Mouse (Mus musculus): Measurements from ENCODE around the gene Esyt2. TPM values are rescaled to one million over a fixed set of nuclear protein-coding genes. Genes with fewer than 3 reads are reported as not detected.

Gene Esyt2
- total RNA-seq, 2 experiments from 2014 or later: 52.5 to 72.2 TPM

DNA sequence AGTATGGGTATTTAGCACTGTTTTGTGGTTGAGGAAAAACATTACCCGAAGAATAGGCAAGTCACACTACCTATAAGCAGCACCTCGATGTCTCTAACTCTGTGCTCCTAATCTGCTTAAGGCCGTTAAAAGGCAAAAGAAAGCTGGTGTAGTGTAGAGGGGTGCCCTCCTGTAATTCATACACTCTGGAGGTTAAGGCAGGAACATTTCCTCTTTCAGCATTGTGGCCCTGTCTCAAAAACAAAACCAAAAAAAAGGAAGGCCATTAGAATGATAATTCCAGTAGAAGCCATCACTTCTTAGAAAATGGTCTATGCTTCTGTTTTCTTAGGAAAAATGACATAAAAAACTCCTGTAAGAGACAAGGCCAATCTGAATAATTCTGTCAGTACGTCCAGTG lies 70.0 kb downstream of the Esyt2 start:
- intact Hi-C loops (cut with DNase I): no loop called here
- DNase-seq: no peak

DNA sequence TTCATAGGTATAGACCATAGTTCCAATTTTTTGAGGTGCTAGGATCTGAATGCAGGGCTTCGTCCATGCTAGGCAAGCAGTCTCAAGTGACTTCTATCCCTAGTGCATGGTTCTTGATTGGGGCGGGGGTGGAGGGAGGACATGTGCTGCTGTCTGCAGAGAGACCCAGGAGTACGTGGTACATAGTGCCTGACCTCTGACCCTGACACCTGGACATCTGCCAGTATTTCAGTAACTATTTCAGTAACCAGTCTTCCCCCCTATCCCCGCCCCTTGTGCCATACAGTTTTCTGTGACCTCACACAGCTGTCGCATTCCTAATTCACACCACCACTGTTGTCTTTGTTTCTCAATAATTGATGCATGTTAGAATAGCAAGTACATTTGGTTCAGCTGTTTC lies 71.4 kb downstream of the Esyt2 start:
- intact Hi-C loops (cut with DNase I): no loop called here
- DNase-seq: no peak

- no peak for DNase-seq
- intact Hi-C loops (cut with DNase I): no loop called here
Measured at GRCm38 (mm10) chr12:116354694-116355093, 73.7 kb downstream of the Esyt2 start.

GRCm38 (mm10) chr12:116362091-116362490 lies 81.1 kb downstream of the Esyt2 start:
- DNase-seq: no peak
- intact Hi-C loops (cut with DNase I): no loop called here

DNA sequence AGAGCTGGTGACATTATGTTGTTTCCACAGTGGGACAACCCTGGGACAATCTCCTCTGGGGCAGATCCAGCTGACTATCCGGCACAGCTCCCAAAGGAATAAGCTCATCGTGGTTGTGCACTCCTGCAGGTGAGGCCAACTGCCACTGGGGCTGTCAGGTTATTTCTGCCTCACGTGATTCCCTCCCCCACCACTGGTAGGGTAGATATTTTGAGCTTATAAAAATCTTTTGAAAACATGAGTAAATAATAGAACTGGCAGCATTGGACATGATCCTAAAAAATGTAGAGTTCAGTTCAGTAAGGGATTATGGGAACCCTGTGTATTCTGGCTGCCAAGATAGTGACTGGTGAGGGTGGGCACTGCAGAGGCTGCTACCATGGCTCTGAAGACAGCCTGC lies 85.9 kb downstream of the Esyt2 start:
- intact Hi-C loops (cut with DNase I): no loop called here
- no peak for DNase-seq

DNA sequence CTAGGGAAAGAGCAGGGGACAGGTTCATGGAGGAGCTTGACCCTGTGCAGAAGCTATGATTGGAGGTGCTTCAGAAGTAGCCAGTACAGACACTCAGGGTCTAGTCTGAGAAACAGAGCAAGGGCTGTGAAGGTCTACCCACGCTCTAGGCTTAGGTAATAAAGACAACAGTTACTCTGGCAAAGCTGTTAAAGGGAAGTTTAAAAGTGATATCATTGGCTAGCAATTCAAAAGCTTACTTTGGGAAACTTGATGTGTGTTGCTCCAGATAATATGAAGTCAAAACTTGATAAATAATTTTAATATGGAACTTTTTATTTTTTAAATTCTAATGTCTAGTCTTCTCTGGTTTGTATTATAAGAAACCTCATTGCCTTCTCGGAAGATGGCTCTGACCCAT lies 86.3 kb downstream of the Esyt2 start:
- intact Hi-C loops (cut with DNase I): no loop called here
- no peak for DNase-seq

- DNase-seq: no peak
- intact Hi-C loops (cut with DNase I): no loop called here
Measured at GRCm38 (mm10) chr12:116368857-116369256, 87.9 kb downstream of the Esyt2 start.

DNA sequence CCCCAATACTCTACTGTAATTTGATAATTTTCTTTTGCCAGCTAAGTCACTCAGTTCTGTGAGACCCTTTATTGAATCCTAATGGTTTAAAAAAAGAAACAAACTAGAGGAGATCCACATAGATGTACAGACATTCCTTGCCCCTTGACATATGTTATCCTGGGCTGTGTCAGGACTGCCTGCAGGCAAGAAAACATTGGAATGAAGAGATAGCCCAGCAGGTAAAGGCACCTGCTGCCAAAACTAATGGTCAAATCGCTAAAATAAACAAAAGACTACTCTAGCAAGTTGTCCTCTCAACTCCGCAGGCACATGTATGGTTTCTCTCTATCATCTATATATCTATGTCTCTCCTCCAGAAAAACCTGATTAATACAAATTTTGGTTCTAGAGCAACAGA lies 102.1 kb downstream of the Esyt2 start:
- intact Hi-C loops (cut with DNase I): no loop called here

GRCm38 (mm10) chr12:116383995-116384394 lies 103.0 kb downstream of the Esyt2 start:
- intact Hi-C loops (cut with DNase I): no loop called here

More for the DNA sequence above, 102.1 kb downstream of the Esyt2 start:
- no peak for DNase-seq

DNA sequence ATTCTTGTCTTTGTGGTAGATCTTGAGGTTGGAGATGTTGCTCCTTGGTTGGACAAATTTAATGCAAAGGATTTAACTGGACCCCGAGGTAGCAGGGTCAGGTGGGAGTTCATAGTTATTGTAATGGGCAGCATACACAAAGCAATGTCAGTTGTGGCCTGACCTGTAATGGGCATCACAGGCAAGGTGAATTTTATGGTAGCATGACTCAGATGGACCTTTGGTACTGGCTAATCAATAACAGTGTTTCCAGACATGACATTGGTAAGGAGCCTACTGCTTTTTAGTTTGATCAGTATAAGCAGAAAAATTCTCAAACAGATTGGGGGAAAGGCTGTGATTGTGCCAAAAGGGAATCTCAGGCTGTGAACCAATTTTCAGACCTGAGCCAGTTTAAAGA lies 105.8 kb downstream of the Esyt2 start:
- intact Hi-C loops (cut with DNase I): no loop called here
- no peak for DNase-seq

More at GRCm38 (mm10) chr12:116383995-116384394, 103.0 kb downstream of the Esyt2 start:
- DNase-seq: no peak

GRCm38 (mm10) chr12:116389868-116390267 lies 108.9 kb downstream of the Esyt2 start:
- intact Hi-C loops (cut with DNase I): no loop called here
- DNase-seq: no peak

DNA sequence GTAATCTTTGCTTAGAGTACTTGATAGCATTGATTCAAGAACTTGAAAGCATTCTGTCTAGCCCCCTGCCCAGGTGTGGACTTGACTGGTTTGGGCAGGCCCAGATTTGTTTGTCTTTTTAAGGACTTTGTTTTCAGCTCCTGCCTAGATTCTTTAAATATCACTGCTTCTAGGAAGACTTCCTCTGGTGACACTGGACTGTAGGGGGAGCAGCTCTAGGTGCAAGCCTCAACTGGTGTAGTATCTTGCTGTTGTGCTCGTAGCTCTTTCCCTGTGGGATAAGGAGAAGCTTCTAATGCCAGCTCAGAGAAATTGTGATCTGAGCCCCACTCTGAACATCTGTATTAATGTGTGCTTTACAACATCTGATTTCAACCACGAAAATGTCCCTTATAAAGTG lies 113.3 kb downstream of the Esyt2 start:
- intact Hi-C loops (cut with DNase I): no loop called here
- no peak for DNase-seq

GRCm38 (mm10) chr12:116395312-116395711 lies 114.3 kb downstream of the Esyt2 start:
- intact Hi-C loops (cut with DNase I): no loop called here
- DNase-seq: no peak

DNA sequence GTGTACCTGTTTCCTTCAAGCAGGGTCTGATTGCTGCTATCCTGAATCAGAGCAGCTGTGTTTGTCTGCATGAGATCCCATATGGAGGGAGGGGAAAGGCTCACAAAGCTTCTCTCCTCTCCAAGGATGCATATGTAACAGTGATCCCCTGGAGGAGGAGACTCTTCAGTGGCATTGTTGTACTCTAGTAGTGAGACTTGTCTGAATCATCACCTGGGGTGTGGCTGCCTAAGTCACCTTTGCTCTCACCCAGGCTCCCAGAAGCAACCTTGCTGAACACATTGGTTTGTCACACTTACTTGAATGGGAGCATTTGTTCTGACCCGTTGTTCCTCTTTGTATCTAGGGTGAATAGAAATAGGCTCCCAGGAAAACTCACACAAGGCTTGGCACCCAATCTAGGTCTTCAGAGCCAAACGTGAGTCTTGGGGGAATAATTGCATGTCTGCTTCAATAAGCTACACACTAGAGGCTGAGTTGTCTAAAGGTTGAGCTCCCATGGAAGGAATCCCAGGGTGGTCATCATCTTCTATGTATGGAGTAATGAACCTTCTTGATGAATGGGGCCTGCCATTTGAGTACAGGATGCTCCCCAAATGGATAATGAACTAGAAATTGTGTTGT lies 115.2 kb downstream of the Esyt2 start:
- DNase-seq: no peak
- intact Hi-C loops (cut with DNase I): no loop called here

DNA sequence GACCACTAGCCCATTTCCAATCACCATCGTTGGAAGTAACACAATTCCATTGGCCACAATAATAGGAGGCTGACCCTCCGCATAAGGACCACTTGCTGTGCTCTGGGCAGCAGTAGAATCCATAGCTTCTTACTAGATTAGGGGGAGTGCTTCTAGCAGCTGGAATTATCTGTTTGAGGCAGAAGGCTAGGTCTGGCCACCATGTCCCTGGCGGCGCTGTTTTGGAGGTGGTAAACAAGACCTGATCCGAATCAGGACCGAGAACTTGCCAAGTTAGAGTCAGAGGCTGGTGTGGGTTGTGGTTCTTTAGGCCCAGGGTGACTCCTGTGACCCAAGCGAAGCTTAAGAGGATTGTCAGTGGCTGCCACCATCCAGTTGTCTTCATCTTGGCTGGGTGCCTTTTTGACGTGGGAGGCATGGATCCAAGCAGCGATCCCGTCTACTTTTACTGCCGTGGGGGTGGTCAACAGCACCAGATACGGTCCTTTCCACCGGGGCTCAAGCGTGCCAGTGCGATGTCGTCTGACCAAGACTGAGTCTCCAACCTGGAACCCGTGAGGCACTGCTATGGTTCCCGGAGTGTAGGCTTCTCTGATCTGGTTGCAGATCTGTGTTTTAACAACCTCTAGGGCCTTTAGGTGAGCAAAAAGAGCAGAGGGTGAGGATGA lies 123.2 kb downstream of the Esyt2 start:
- intact Hi-C loops (cut with DNase I): no loop called here
- peak; percentile 12 for DNase-seq

DNA sequence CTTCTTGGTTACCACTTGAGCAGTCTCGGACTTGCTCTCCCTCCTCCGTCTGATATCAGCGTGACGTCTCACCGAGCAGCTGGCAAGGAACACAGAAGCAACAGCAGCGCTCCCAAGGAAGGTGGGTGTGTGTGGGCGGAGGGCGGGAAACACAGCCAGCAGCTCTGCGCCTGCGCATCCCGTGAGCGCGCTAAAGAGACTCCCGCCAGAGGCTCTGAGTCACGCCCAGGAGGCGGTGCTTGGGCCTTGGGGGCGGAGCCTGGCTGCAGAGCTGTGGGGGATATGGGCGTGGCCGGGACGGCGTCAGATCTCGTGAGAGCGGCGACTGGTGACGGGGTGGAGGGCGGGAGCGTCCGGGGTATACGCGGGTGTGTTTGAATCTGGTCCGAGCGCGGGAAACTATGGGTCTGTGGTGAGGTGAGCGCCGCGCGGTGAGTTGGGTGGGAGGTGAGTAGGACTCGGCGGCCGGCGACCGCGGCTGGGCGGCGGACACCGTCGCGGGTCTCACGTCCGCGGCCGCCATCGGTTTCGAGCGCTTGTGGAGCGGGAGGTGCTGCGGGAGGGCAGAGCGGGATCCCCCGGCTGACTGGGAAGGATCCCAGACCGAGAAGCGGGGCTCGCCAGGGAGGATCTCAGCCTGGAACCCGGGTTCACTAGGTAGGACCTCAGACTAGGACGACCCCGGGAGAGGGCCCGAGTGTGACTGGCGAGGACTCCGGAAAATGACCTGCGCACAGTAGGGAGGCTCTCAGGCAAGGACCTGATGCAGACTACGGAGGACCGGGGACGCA lies 124.2 kb downstream of the Esyt2 start, which contains the start of gene Ncapg2:
Ncapg2 (plus strand) TSS at position 358 of the 791 bp plus-strand sequence.
- intact Hi-C loops (cut with DNase I): no loop called here

DNA sequence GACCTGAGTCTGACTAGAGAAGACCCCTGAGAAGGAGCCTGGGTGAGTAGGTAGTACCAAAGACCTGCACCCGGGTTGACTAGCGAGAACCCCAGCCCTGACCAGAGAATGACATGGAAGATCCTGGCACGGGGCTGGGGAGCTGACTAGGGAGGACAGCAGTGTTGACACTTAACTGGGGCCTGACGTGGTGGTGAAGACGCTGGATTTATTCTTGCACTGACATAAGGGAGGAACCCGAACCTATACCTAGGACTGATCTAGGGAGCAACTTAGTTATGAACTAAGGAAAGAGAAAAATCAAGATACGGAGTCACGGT lies 124.8 kb downstream of the Esyt2 start:
- intact Hi-C loops (cut with DNase I): no loop called here
- DNase-seq: no peak

More for the DNA sequence above, 124.2 kb downstream of the Esyt2 start, which contains the start of gene Ncapg2:
- peak; percentile 99 for DNase-seq

GRCm38 (mm10) chr12:116407883-116408282 lies 126.9 kb downstream of the Esyt2 start:
- no peak for DNase-seq
- intact Hi-C loops (cut with DNase I): no loop called here

DNA sequence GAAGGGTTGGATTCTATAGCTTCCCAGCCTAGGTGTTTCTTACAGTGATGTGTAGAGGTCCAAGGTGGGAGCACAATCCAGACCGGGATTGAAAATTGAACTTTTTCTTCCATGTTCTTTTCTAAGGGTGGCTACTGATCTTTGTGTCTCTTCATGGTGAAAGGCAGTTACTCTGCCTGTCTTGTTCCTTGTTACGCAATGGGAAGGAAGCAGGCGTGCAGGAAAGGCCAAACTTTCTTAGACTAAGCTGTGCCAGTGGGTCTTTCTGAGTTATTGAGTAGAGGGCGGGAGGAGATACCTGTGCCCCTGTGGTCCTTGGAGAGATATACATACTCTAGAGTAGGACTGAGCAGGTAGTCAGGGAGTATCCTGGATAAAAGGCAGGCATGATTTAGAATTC lies 133.9 kb downstream of the Esyt2 start:
- intact Hi-C loops (cut with DNase I): no loop called here
- DNase-seq: no peak

GRCm38 (mm10) chr12:116416514-116416913 lies 135.5 kb downstream of the Esyt2 start:
- intact Hi-C loops (cut with DNase I): no loop called here
- no peak for DNase-seq

GRCm38 (mm10) chr12:116421656-116422055 lies 140.7 kb downstream of the Esyt2 start:
- intact Hi-C loops (cut with DNase I): no loop called here
- no peak for DNase-seq

DNA sequence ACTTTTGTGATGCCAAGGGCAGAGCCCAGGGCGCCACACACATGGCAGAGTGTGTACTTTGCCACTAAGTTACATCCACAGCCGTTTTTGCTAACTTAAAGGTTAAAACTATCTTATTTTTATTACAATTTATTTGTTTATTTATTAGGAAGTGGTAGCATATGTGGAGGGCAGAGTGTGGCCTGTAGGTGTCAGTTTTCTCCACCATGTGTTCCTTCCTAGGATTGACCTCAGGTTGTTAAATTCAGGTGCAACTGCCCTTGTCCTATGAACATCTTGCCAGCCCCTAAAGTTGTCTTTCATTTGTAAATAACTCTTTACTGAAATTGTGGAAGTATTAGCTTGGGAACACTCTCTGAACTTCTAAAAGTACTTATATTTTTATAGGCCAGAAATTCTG lies 144.4 kb downstream of the Esyt2 start:
- intact Hi-C loops (cut with DNase I): no loop called here
- no peak for DNase-seq
